Mouse (Mus musculus) intestine, embryonic 16.5 days (tissue): ENCODE measurements around the gene Nova2. TPM values are rescaled to one million over a fixed set of nuclear protein-coding genes. Genes with fewer than 3 reads are reported as not detected.

Experiments
- ATAC-seq: fragments of 200-750 bp; cut with Nextera tagmentation; 2 replicates; pipeline ENCODE4 v1.8.0; 2017; ENCODE audit warnings: moderate TSS enrichment, moderate library complexity
- H3K27ac ChIP-seq: fragments of 300-500 bp; sonication (generic); 2 replicates; pipeline ENCODE4 v1.5.1; 2014; ENCODE audit warnings: mild to moderate bottlenecking, low read length
- H3K27me3 ChIP-seq: fragments of 300-500 bp; sonication (generic); replicated peaks from 2 replicates; pipeline ENCODE4 v1.6.1; 2014; ENCODE audit warnings: low read length, control low read depth, mixed read lengths; ENCODE audit not compliant: control insufficient read depth, insufficient read depth
- H3K36me3 ChIP-seq: fragments of 300-500 bp; sonication (generic); 2 replicates; pipeline ENCODE4 v1.6.1; 2014; ENCODE audit warnings: low read length, control low read depth; ENCODE audit not compliant: control insufficient read depth, insufficient read depth
- H3K4me1 ChIP-seq: fragments of 300-500 bp; sonication (generic); 2 replicates; pipeline ENCODE4 v1.6.1; 2014; ENCODE audit warnings: low read length, control low read depth, mixed read lengths; ENCODE audit not compliant: control insufficient read depth, insufficient read depth
- H3K4me2 ChIP-seq: fragments of 300-500 bp; sonication (generic); 2 replicates; pipeline ENCODE4 v1.6.1; 2014; ENCODE audit warnings: low read depth, low read length, control low read depth
- H3K4me3 ChIP-seq: fragments of 300-500 bp; sonication (generic); 2 replicates; pipeline ENCODE4 v1.5.1; 2014; ENCODE audit warnings: mild to moderate bottlenecking, low read length
- H3K9ac ChIP-seq: fragments of 300-500 bp; sonication (generic); 2 replicates; pipeline ENCODE4 v1.6.1; 2014; ENCODE audit warnings: low read depth, low read length
- H3K9me3 ChIP-seq: fragments of 300-500 bp; sonication (generic); 2 replicates; pipeline ENCODE4 v1.6.1; 2016; ENCODE audit warnings: low read length, control low read depth; ENCODE audit not compliant: control insufficient read depth
- WGBS: fragments of 180-500 bp; shearing (Covaris S2); extraction: QIAGEN DNeasy Blood & Tissue Kit; methylation state at CpG from one replicate; pipeline ENCODE4 v1.1.7; 2014; 5-methylcytosine and 5-hydroxymethylcytosine counted together
- polyA plus RNA-seq: library from polyadenylated mRNA; unstranded; fragments of >200 nt; fragmentation: Nextera tagmentation; extraction: Ambion mirVana; gene quantifications from 2 replicates; pipeline ENCODE4 v1.2.1, GENCODE M21; 2015

Gene Nova2
- polyA plus RNA-seq, 1 experiment from 2014 or later = 0.40 TPM

- H3K27me3 ChIP-seq = no peaks in the 10 kb centered on the region
- H3K27ac ChIP-seq = no peak overlapping the region
- H3K4me3 ChIP-seq = peak overlapping the region; percentile 44
- 4% methylated on average over 40 of the region's 41 CpGs for WGBS
- H3K4me1 ChIP-seq = peaks cover 22% of the 10 kb centered on the region
- H3K9ac ChIP-seq = peak overlapping the region; percentile 71
- peak overlapping the region; percentile 95 for H3K4me2 ChIP-seq
- 0 out of 2 replicates have a peak, but pooled peaks cover 2% of the 10 kb centered on the region for H3K36me3 ChIP-seq
- H3K9me3 ChIP-seq = no peaks in the 10 kb centered on the region
- peak; percentile 55 for ATAC-seq
Measured at GRCm38 (mm10) chr7:18893651-18894430, 31.8 kb upstream of the Nova2 start.

GRCm38 (mm10) chr7:18896536-18896935, 29.2 kb upstream of the Nova2 start:
- Histone ChIP-seq H3K27ac (no peak overlapping the region), H3K9ac (no peak overlapping the region), H3K4me1 (peaks cover 22% of the 10 kb centered on the region), H3K36me3 (no peaks in the 10 kb centered on the region), H3K4me2 (no peak overlapping the region), H3K9me3 (no peaks in the 10 kb centered on the region), H3K27me3 (no peaks in the 10 kb centered on the region), H3K4me3 (no peak overlapping the region)
- no peak for ATAC-seq
- WGBS = 43% methylated on average over 5 of the region's 5 CpGs

GRCm38 (mm10) chr7:18900513-18900912, 25.2 kb upstream of the Nova2 start:
- ATAC-seq = no peak
- 78% methylated on average over 2 of the region's 2 CpGs for WGBS
- no peaks in the 10 kb centered on the region; the same call in 1 of the 2 replicates for H3K36me3 ChIP-seq

DNA sequence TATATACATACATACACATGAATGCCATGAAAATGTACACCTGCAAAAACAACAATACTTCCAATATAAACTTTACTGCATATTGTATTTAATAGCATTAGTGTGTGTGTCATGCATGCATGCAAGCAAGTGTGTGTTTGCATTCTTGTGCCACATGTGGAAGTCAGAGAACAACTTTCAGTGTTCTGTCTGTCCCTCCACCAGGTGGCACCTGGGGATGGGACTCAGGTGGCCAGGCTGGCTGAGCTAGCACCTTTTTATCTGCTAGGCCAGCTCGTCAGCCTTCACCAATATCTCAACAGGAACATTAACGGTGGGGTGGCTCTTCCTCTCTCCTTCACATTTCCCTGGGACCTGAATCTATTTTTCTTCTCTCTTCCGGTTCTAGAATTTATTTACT, 23.2 kb upstream of the Nova2 start:
- H3K4me1 ChIP-seq = 0 out of 2 replicates have a peak, but pooled peaks cover 4% of the 10 kb centered on the region
- H3K9me3 ChIP-seq = no peaks in the 10 kb centered on the region
- no peaks in the 10 kb centered on the region; the same call in 1 of the 2 replicates for H3K36me3 ChIP-seq
- H3K27ac ChIP-seq = no peak overlapping the region
- no peak overlapping the region for H3K9ac ChIP-seq
- no peak overlapping the region for H3K4me3 ChIP-seq
- no peak for ATAC-seq
- no peaks in the 10 kb centered on the region for H3K27me3 ChIP-seq
- WGBS = 66% methylated on average over 3 of the region's 3 CpGs
- H3K4me2 ChIP-seq = no peak overlapping the region

More at GRCm38 (mm10) chr7:18900513-18900912, 25.2 kb upstream of the Nova2 start:
- Histone ChIP-seq H3K4me1 (0 out of 2 replicates have a peak, but pooled peaks cover 4% of the 10 kb centered on the region), H3K27ac (no peak overlapping the region), H3K9ac (no peak overlapping the region), H3K4me3 (no peak overlapping the region), H3K9me3 (no peaks in the 10 kb centered on the region), H3K27me3 (no peaks in the 10 kb centered on the region), H3K4me2 (no peak overlapping the region)

GRCm38 (mm10) chr7:18904971-18905370, 20.7 kb upstream of the Nova2 start:
- Histone ChIP-seq H3K36me3 (no peaks in the 10 kb centered on the region; the same call in 1 of the 2 replicates), H3K27me3 (no peaks in the 10 kb centered on the region), H3K4me3 (no peak overlapping the region), H3K9ac (no peak overlapping the region), H3K4me1 (peaks cover 15% of the 10 kb centered on the region), H3K9me3 (no peaks in the 10 kb centered on the region), H3K27ac (no peak overlapping the region), H3K4me2 (no peak overlapping the region)
- WGBS = 72% methylated on average over 3 of the region's 3 CpGs
- ATAC-seq = no peak

- Histone ChIP-seq H3K9ac (peak overlapping the region; percentile 79), H3K9me3 (no peaks in the 10 kb centered on the region), H3K4me3 (peak overlapping the region; percentile 81), H3K4me2 (peak overlapping the region; percentile 78), H3K4me1 (peaks cover 15% of the 10 kb centered on the region), H3K27me3 (no peaks in the 10 kb centered on the region), H3K27ac (no peak overlapping the region), H3K36me3 (no peaks in the 10 kb centered on the region)
- peak; percentile 45 for ATAC-seq
- WGBS = 4% methylated on average over 17 of the region's 17 CpGs
Measured at GRCm38 (mm10) chr7:18909797-18910196, 15.9 kb upstream of the Nova2 start.

- H3K9ac ChIP-seq = peak within 1 kb of the TSS; percentile 79
- 0 out of 2 replicates have a peak within 1 kb of the TSS, but pooled peaks have one; percentile 33 for H3K27ac ChIP-seq
- peaks cover 12% of the 10 kb centered on the region for H3K4me1 ChIP-seq
- H3K9me3 ChIP-seq = no peaks in the 10 kb centered on the region
- H3K27me3 ChIP-seq = no peaks in the 10 kb centered on the region
- peak within 1 kb of the TSS; percentile 81 for H3K4me3 ChIP-seq
- peak; percentile 100 for ATAC-seq
- WGBS = under 1% methylated on average over 33 of the region's 33 CpGs
- H3K36me3 ChIP-seq = no peaks in the 10 kb centered on the region
- H3K4me2 ChIP-seq = peak within 1 kb of the TSS; percentile 78
Measured at GRCm38 (mm10) chr7:18910241-18910831, 15.4 kb upstream of the Nova2 start, which contains the start of gene Ccdc61. Ccdc61 (minus strand) TSS chr7:18910415.

- Histone ChIP-seq H3K36me3 (no peaks in the 10 kb centered on the region), H3K27me3 (no peaks in the 10 kb centered on the region; the same call in 1 of the 2 replicates), H3K9me3 (no peaks in the 10 kb centered on the region), H3K4me2 (no peak overlapping the region), H3K4me1 (no peaks in the 10 kb centered on the region), H3K4me3 (no peak overlapping the region), H3K9ac (no peak overlapping the region), H3K27ac (no peak overlapping the region)
- WGBS = 66% methylated on average over 4 of the region's 4 CpGs
- no peak for ATAC-seq
Measured at GRCm38 (mm10) chr7:18916254-18916653, 9.4 kb upstream of the Nova2 start.

DNA sequence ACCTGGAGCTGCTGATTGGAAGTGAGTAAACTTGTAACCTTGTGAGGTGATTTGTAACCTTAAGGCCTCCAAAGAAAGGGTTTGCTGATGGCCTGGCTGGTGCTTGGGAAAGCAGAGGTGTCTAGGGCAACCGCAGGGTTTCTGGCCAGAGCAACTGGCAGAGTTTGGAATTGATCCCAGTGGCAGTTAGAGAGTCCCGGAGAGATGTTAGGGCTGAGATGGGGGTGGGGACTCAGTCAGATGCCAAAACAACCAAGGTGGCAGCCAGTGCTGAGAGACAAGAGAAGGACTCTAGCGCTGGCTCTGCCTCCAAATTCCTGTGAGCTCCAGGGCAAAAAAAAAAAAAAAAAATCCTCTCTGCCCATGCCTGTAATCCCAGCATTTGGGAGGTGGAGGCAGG, 7.8 kb upstream of the Nova2 start:
- Histone ChIP-seq H3K36me3 (no peaks in the 10 kb centered on the region), H3K4me2 (no peak overlapping the region), H3K9ac (no peak overlapping the region), H3K9me3 (no peaks in the 10 kb centered on the region), H3K4me1 (no peaks in the 10 kb centered on the region), H3K4me3 (no peak overlapping the region), H3K27me3 (peaks cover 8% of the 10 kb centered on the region; the same call in 1 of the 2 replicates), H3K27ac (no peak overlapping the region)
- ATAC-seq = no peak
- 64% methylated on average over 3 of the region's 3 CpGs for WGBS
